Mouse (Mus musculus) lung, embryonic 15.5 days (tissue): ENCODE measurements around the gene Nrxn1. TPM values are rescaled to one million over a fixed set of nuclear protein-coding genes. Genes with fewer than 3 reads are reported as not detected.

ENCODE experiments used
- ATAC-seq: fragments of 200-750 bp; cut with Nextera tagmentation; 2 replicates; pipeline ENCODE4 v1.8.0; 2017; ENCODE audit warnings: moderate number of reproducible peaks, borderline replicate concordance; ENCODE audit not compliant: low FRiP score, low TSS enrichment; ENCODE audit errors: extremely low read depth
- H3K27ac ChIP-seq: fragments of 300-500 bp; sonication (generic); 2 replicates; pipeline ENCODE4 v1.5.1; 2015; ENCODE audit warnings: moderate library complexity, mild to moderate bottlenecking, inconsistent platforms
- H3K27me3 ChIP-seq: fragments of 300-500 bp; sonication (generic); 2 replicates; pipeline ENCODE4 v1.6.1; 2015; ENCODE audit warnings: inconsistent platforms
- H3K36me3 ChIP-seq: fragments of 300-500 bp; sonication (generic); 2 replicates; pipeline ENCODE4 v1.6.1; 2015; ENCODE audit warnings: inconsistent platforms
- H3K4me1 ChIP-seq: fragments of 300-500 bp; sonication (generic); 2 replicates; pipeline ENCODE4 v1.6.1; 2015; ENCODE audit warnings: inconsistent platforms
- H3K4me2 ChIP-seq: fragments of 300-500 bp; sonication (generic); 2 replicates; pipeline ENCODE4 v1.6.1; 2015; ENCODE audit warnings: inconsistent platforms, mild to moderate bottlenecking, moderate library complexity
- H3K4me3 ChIP-seq: fragments of 300-500 bp; sonication (generic); 2 replicates; pipeline ENCODE4 v1.5.1; 2015; ENCODE audit warnings: mild to moderate bottlenecking, inconsistent platforms
- H3K9ac ChIP-seq: fragments of 300-500 bp; sonication (generic); 2 replicates; pipeline ENCODE4 v1.6.1; 2015; ENCODE audit warnings: inconsistent platforms
- H3K9me3 ChIP-seq: fragments of 300-500 bp; sonication (generic); 2 replicates; pipeline ENCODE4 v1.6.1; 2016; ENCODE audit warnings: inconsistent platforms
- WGBS: fragments of 180-500 bp; shearing (Covaris S2); methylation state at CpG from one replicate; pipeline ENCODE4 v1.1.7; 2015; 5-methylcytosine and 5-hydroxymethylcytosine counted together
- polyA plus RNA-seq: library from polyadenylated mRNA; unstranded; fragments of >200 nt; fragmentation: Nextera tagmentation; extraction: Ambion mirVana; gene quantifications from 2 replicates; pipeline ENCODE4 v1.2.1, GENCODE M21; 2015

Gene Nrxn1
- polyA plus RNA-seq, 1 experiment from 2014 or later = 2.7 TPM

DNA sequence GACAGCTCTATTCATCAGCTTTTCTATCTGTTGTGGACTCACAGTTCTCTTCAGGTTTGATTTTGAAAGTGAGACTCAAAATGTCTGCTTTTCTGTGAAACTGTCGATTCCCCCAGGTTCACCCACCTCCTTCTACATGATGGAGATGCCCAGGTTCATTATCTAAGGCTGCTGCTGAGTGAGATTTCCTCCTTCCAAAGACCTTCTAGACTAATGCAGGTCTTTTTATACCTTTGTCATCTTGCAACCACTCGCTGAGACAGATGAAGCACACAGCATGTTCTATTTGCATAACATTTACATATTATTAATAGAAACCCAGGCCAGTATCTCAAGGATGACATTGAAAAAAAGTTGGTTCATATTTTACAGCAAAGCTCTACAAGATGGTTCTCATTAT, 295.9 kb downstream of the Nrxn1 start:
- Histone ChIP-seq H3K4me2 (no peak overlapping the region), H3K36me3 (no peaks in the 10 kb centered on the region), H3K27ac (no peak overlapping the region), H3K9ac (no peak overlapping the region), H3K4me1 (no peaks in the 10 kb centered on the region), H3K4me3 (no peak overlapping the region), H3K27me3 (no peaks in the 10 kb centered on the region), H3K9me3 (no peaks in the 10 kb centered on the region)
- ATAC-seq = no peak
- 76% methylated on average over 2 of the region's 2 CpGs for WGBS

DNA sequence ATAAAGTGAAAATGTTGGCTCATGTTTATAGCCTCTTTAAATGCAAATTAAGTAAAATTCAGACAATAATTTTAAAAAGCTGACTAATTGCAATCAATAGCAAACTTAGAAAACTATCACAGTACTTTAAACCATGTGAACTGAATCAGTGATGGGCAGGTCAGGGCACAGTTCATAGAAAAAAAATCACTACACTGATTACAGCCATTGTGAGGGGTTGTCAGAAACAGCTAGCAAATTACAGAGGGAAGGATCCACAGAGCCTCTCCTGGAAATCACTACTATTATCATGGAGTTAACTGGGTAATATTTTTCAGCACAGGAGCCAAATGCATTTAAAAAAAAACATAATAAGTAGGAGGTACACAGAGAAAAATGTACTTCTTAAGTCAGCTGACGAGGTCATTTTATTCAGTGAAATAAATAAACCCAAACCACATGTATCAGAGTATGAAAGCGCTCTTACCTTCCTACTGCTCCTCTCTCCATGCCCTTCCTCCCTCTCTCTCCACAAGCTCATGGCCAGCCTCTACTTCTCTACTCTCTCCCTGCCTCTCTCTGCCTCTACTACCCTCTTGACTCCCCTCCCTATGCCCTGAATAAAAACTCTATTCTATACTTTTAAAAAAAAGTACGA, 304.3 kb downstream of the Nrxn1 start:
- WGBS = 75% methylated on average over 3 of the region's 3 CpGs
- no peak overlapping the region for H3K4me2 ChIP-seq
- H3K9me3 ChIP-seq = no peaks in the 10 kb centered on the region

GRCm38 (mm10) chr17:90788040-90788439, 304.8 kb downstream of the Nrxn1 start:
- ATAC-seq = no peak
- no peaks in the 10 kb centered on the region for H3K27me3 ChIP-seq

More for the DNA sequence above, 304.3 kb downstream of the Nrxn1 start:
- H3K27ac ChIP-seq = no peak overlapping the region
- H3K4me3 ChIP-seq = no peak overlapping the region
- no peaks in the 10 kb centered on the region for H3K36me3 ChIP-seq
- no peaks in the 10 kb centered on the region for H3K4me1 ChIP-seq
- no peak for ATAC-seq
- no peaks in the 10 kb centered on the region for H3K27me3 ChIP-seq
- H3K9ac ChIP-seq = no peak overlapping the region

DNA sequence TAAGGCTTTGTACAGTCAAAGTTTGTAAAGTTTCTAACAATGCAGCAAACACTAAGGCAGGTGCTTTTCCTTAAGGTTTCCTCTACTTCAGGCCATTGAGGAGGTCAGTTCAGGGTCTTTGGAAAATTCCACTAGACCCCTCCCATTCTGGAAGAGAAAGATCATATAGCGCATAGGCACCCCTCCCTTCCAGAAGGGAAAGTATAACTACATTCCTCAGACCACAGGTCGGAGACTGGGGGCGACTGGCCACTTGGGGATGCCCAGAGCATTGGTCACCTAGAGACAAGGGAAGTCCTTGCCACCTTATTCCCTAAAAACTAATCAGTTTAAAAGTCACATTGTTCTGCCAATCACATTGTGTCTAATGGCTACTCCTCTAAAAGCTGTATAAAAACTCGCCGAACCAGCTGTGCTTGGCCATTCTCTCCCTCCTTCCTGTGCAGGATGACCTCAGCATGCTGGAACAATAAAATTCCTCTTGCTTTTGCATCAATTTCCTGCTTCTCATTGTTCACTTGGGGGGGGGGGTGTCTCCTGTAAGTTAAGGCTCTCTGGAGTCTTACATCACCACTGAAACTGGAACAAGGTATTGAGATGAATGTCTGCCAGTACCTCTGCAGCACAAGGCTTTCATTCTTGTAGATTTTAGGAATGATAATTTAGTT, 305.6 kb downstream of the Nrxn1 start:
- Histone ChIP-seq H3K36me3 (no peaks in the 10 kb centered on the region), H3K27ac (no peak overlapping the region), H3K4me2 (no peak overlapping the region), H3K4me1 (no peaks in the 10 kb centered on the region), H3K4me3 (no peak overlapping the region), H3K27me3 (no peaks in the 10 kb centered on the region), H3K9ac (no peak overlapping the region), H3K9me3 (no peaks in the 10 kb centered on the region)
- WGBS = 70% methylated on average over 5 of the region's 5 CpGs
- ATAC-seq = no peak

More at GRCm38 (mm10) chr17:90788040-90788439, 304.8 kb downstream of the Nrxn1 start:
- Histone ChIP-seq H3K9me3 (no peaks in the 10 kb centered on the region), H3K27ac (no peak overlapping the region), H3K4me1 (no peaks in the 10 kb centered on the region), H3K4me3 (no peak overlapping the region), H3K36me3 (no peaks in the 10 kb centered on the region), H3K9ac (no peak overlapping the region), H3K4me2 (no peak overlapping the region)
- 46% methylated on average over 1 of the region's 1 CpGs for WGBS

DNA sequence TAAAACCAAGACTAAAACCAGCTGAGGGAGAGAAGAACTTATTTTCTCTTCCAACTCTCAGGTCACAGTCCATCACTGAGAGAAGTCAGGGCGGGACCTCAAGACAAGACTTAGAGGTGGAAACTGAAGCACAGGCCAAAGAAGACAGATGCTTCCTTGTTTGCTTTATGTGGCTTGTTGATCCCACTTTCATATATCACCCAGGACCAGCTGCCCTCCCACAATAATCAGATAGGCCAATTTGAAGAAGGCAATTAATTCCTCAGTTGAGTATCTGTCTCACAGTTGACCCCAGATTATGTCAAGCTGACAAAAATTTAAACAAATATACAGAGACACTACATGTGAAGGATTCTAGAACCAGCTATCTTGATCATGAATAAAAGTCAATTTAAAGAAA, 312.4 kb downstream of the Nrxn1 start:
- no peak overlapping the region for H3K4me2 ChIP-seq
- no peaks in the 10 kb centered on the region for H3K27me3 ChIP-seq
- no peak overlapping the region for H3K9ac ChIP-seq
- no peak overlapping the region for H3K27ac ChIP-seq
- no peaks in the 10 kb centered on the region for H3K9me3 ChIP-seq
- no peaks in the 10 kb centered on the region for H3K36me3 ChIP-seq
- ATAC-seq = no peak
- H3K4me3 ChIP-seq = no peak overlapping the region
- 69% methylated on average over 1 of the region's 1 CpGs for WGBS
- H3K4me1 ChIP-seq = no peaks in the 10 kb centered on the region

- Histone ChIP-seq H3K4me3 (no peak overlapping the region), H3K9ac (no peak overlapping the region), H3K9me3 (no peaks in the 10 kb centered on the region), H3K36me3 (no peaks in the 10 kb centered on the region), H3K4me2 (no peak overlapping the region), H3K27ac (no peak overlapping the region), H3K4me1 (no peaks in the 10 kb centered on the region), H3K27me3 (no peaks in the 10 kb centered on the region)
- no peak for ATAC-seq
- 75% methylated on average over 3 of the region's 3 CpGs for WGBS
These were observed 317.5 kb downstream of the Nrxn1 start for GRCm38 (mm10) chr17:90775397-90775796.

DNA sequence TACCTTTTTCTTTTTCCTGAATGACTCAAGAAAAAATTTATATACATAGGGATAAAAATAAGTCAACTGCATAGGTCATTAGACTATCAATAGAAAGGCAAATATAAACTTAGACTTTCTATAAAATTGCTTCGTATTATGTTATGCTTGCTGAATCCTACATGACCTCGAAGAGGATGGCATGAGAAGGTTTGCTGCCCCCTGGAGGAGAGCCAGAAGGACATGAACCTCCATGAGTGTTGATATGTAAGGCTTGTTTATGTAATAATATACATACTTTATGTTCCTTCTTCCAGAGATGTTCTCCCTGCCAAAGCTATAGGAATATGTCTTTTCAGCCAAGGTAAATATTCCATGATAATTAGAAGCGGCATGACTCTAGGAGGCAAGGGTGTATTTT, 319.6 kb downstream of the Nrxn1 start:
- Histone ChIP-seq H3K4me2 (no peak overlapping the region), H3K4me3 (no peak overlapping the region), H3K27me3 (no peaks in the 10 kb centered on the region), H3K9ac (no peak overlapping the region), H3K27ac (no peak overlapping the region), H3K4me1 (no peaks in the 10 kb centered on the region), H3K9me3 (no peaks in the 10 kb centered on the region), H3K36me3 (no peaks in the 10 kb centered on the region)
- ATAC-seq = no peak
- 66% methylated on average over 3 of the region's 3 CpGs for WGBS

DNA sequence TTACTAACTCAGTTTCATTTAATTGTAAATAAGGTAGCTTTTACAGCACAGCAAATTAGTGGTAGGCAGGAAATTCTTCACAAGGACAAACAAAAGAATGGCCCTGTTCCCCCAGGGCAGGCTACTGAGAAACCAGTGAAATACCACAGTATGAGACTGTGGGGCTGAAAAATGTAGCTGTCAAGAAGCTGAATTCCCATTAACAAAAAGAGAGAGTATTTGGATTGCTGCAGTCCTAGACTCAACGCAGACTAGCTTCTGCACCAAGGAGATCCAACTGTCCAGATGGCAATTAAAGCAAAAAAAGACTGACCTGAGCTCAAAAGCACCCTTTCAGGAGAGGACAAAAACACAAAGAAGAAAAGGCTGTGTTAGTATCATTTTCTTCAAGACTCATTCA, 324.7 kb downstream of the Nrxn1 start:
- Histone ChIP-seq H3K4me3 (no peak overlapping the region), H3K9me3 (no peaks in the 10 kb centered on the region), H3K9ac (no peak overlapping the region), H3K27me3 (no peaks in the 10 kb centered on the region), H3K27ac (no peak overlapping the region), H3K4me2 (no peak overlapping the region), H3K36me3 (no peaks in the 10 kb centered on the region), H3K4me1 (no peaks in the 10 kb centered on the region)
- WGBS = 53% methylated on average over 1 of the region's 1 CpGs
- no peak for ATAC-seq

DNA sequence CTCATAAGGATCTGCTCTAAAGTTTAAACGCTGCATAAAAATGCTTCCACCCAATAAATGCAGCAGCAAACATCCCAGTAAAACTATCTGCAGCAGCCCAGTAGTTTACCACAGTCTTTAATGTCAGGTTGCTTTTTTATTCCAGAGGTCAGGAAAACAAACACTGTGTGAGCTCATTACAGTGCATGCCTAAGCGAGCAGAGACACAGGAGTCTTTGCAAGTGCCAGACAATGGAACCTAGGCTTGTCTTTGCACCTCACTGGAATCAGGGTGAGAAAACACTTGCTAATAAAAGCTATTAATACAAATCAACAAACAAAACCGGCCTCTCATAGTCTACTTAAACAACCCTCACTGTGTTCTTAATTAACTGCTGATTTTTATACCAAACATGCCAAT, 365.7 kb downstream of the Nrxn1 start:
- no peak for ATAC-seq
- WGBS = 31% methylated on average over 3 of the region's 3 CpGs

GRCm38 (mm10) chr17:90704773-90705172, 388.1 kb downstream of the Nrxn1 start:
- Histone ChIP-seq H3K4me2 (no peak overlapping the region), H3K36me3 (no peaks in the 10 kb centered on the region), H3K4me3 (no peak overlapping the region), H3K4me1 (no peaks in the 10 kb centered on the region), H3K27ac (no peak overlapping the region), H3K9ac (no peak overlapping the region), H3K27me3 (no peaks in the 10 kb centered on the region), H3K9me3 (no peaks in the 10 kb centered on the region)
- no peak for ATAC-seq
- WGBS = 77% methylated on average over 4 of the region's 4 CpGs

More for the DNA sequence above, 365.7 kb downstream of the Nrxn1 start:
- Histone ChIP-seq H3K27ac (no peak overlapping the region), H3K27me3 (no peaks in the 10 kb centered on the region), H3K4me3 (no peak overlapping the region), H3K9me3 (no peaks in the 10 kb centered on the region), H3K36me3 (no peaks in the 10 kb centered on the region), H3K4me2 (no peak overlapping the region), H3K4me1 (no peaks in the 10 kb centered on the region), H3K9ac (no peak overlapping the region)

DNA sequence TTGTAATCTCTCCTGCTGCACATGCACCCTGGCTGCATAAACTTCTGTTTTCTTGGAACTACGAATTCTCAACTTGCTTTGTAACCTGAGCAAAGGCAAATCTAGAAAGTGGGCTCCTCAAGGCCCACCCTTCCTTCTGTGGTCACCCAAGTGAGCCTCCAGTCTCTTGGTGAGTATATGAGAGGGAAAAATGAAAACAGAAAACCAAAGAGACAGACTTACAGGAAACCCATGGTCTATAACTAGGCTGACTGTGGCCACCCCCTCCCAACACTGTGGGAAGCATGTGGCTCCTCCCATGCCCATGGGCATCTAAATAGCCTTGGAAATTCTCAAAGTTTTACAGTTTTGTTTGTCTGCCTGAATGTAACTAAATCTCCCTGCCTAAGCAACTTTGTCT, 390.2 kb downstream of the Nrxn1 start:
- Histone ChIP-seq H3K36me3 (no peaks in the 10 kb centered on the region), H3K9ac (no peak overlapping the region), H3K27me3 (no peaks in the 10 kb centered on the region), H3K9me3 (no peaks in the 10 kb centered on the region), H3K4me1 (no peaks in the 10 kb centered on the region), H3K4me2 (no peak overlapping the region), H3K4me3 (no peak overlapping the region), H3K27ac (no peak overlapping the region)
- 81% methylated on average over 1 of the region's 1 CpGs for WGBS
- ATAC-seq = no peak

DNA sequence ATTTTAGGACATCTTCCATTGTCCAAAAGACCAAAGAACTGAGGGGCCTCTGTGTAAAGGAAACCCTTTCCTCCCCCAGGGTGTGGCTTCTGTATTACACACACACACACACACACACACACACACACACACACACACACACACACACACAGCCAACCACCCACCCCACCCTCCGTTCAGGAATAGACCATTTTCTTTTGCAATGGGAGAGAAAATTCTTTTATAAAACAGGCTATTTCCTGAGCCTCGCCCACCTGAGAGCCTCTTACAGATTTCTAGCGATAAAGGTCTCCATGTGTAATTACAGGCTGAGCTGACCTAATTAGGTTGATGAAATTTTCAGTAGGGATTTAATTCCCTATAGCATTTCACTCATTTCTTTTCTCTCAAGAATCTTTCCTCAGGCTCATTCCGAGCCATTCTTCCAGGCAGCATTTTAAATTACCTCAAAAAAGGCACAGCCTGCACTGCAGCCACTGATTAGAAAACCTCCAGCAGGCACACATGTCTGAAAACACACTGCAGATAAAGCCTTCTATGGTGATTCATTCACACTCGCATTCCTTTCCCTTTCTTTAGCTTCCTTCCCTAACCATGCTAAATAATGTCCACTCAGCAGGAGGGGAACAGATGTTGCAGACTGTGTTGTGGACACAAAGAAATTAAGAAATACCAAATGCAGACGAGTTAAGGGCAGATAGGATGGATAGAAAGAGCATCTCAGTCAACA, 396.6 kb downstream of the Nrxn1 start:
- H3K4me2 ChIP-seq = no peak overlapping the region
- 41% methylated on average over 6 of the region's 6 CpGs for WGBS
- no peaks in the 10 kb centered on the region for H3K9me3 ChIP-seq
- no peak overlapping the region for H3K4me3 ChIP-seq
- H3K27ac ChIP-seq = no peak overlapping the region
- ATAC-seq = no peak
- H3K36me3 ChIP-seq = no peaks in the 10 kb centered on the region
- H3K4me1 ChIP-seq = no peaks in the 10 kb centered on the region
- no peak overlapping the region for H3K9ac ChIP-seq
- no peaks in the 10 kb centered on the region for H3K27me3 ChIP-seq
